Mouse (Mus musculus) hindbrain, embryonic 13.5 days (tissue): Measurements from ENCODE around the gene Slc7a6os. TPM values are rescaled to one million over a fixed set of nuclear protein-coding genes. Genes with fewer than 3 reads are reported as not detected.
A peak's percentile ranks its signal among the peaks of the same experiment; 100 is the strongest.

Experiments
- ATAC-seq: fragments of 200-750 bp; cut with Nextera tagmentation; 2 replicates; pipeline ENCODE4 v1.8.0; 2017; ENCODE audit warnings: moderate TSS enrichment; ENCODE audit not compliant: low FRiP score
- H3K27ac ChIP-seq: fragments of 300-500 bp; sonication (generic); 2 replicates; pipeline ENCODE4 v1.5.1; 2015; ENCODE audit warnings: inconsistent platforms, mild to moderate bottlenecking, moderate library complexity
- H3K27me3 ChIP-seq: fragments of 300-500 bp; sonication (generic); 2 replicates; pipeline ENCODE4 v1.6.1; 2015; ENCODE audit warnings: mild to moderate bottlenecking, inconsistent platforms
- H3K36me3 ChIP-seq: fragments of 300-500 bp; sonication (generic); 2 replicates; pipeline ENCODE4 v1.6.1; 2015; ENCODE audit warnings: mild to moderate bottlenecking, inconsistent platforms
- H3K4me1 ChIP-seq: fragments of 300-500 bp; sonication (generic); replicated peaks from 2 replicates; pipeline ENCODE4 v1.6.1; 2015; ENCODE audit warnings: inconsistent platforms
- H3K4me2 ChIP-seq: fragments of 300-500 bp; sonication (generic); 2 replicates; pipeline ENCODE4 v1.6.1; 2015; ENCODE audit warnings: inconsistent platforms, mild to moderate bottlenecking, moderate library complexity
- H3K4me3 ChIP-seq: fragments of 300-500 bp; sonication (generic); 2 replicates; pipeline ENCODE4 v1.5.1; 2015; ENCODE audit warnings: mild to moderate bottlenecking, inconsistent platforms
- H3K9ac ChIP-seq: fragments of 300-500 bp; sonication (generic); 2 replicates; pipeline ENCODE4 v1.6.1; 2015; ENCODE audit warnings: mild to moderate bottlenecking, inconsistent platforms
- H3K9me3 ChIP-seq: fragments of 300-500 bp; sonication (generic); 2 replicates; pipeline ENCODE4 v1.6.1; 2016; ENCODE audit warnings: inconsistent platforms
- WGBS: fragments of 180-500 bp; shearing (Covaris S2); methylation state at CpG from one replicate; pipeline ENCODE4 v1.1.7; 2015; 5-methylcytosine and 5-hydroxymethylcytosine counted together
- polyA plus RNA-seq: library from polyadenylated mRNA; unstranded; fragments of >200 nt; fragmentation: Nextera tagmentation; extraction: Ambion mirVana; gene quantifications from 2 replicates; pipeline ENCODE4 v1.2.1, GENCODE M21; 2015

Gene Slc7a6os
- polyA plus RNA-seq, result 39.2 and 42.0 TPM in 2 replicates

- H3K27ac ChIP-seq, result peak within 1 kb of the TSS; percentile 96
- no peaks in the 10 kb centered on the region for H3K9me3 ChIP-seq
- H3K4me1 ChIP-seq, result peaks cover 26% of the 10 kb centered on the region
- WGBS, result under 1% methylated on average over 52 of the region's 52 CpGs
- peak within 1 kb of the TSS; percentile 89 for H3K4me2 ChIP-seq
- peak; percentile 99 for ATAC-seq
- H3K9ac ChIP-seq, result peak within 1 kb of the TSS; percentile 96
- peaks cover 44% of the 10 kb centered on the region for H3K36me3 ChIP-seq
- no peaks in the 10 kb centered on the region for H3K27me3 ChIP-seq
- H3K4me3 ChIP-seq, result peak within 1 kb of the TSS; percentile 85
Measured at GRCm38 (mm10) chr8:106210821-106211345, at the start of gene Slc7a6os, which contains the start of gene Prmt7. Gene Slc7a6os, minus strand, starts transcription at chr8:106210935. Gene Prmt7, plus strand, starts transcription at chr8:106210936.

DNA sequence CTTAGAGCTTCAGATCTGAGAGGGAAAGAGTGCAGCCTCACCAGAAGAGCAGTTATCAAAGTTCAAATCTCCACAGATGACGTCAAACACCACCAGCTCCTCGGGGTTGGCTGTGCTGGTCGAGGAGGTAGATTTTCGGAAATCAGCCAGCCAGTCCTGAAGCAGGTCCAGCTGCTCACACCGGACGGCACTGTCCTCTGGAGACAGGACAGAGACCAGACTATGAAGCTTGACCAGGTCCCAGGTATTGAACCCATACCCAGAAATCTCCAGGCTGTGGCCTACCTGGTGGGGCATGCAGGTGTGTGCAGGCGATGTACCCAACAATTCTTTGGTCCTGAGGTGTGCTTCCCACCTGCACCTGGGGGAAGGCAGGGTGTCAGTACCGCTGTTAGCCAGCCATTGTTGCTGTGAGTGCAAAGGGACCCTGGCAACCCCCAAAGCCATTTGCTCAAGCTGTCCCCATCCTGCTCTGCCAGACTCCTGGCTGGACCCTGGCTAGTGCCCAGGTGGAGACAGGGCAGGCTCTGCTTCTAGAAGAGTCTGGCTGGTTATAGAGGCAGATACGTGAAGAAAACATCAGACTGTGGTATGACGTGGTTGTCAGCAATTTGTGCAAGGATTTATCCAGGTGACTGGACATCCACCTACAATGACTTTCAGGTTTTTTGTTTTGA, 49.0 kb upstream of the Slc7a6os start:
- 96% methylated on average over 10 of the region's 10 CpGs for WGBS
- no peaks in the 10 kb centered on the region for H3K9me3 ChIP-seq
- no peak overlapping the region for H3K9ac ChIP-seq
- H3K36me3 ChIP-seq, result peaks cover 73% of the 10 kb centered on the region
- H3K4me1 ChIP-seq, result peaks cover 40% of the 10 kb centered on the region
- H3K27ac ChIP-seq, result no peak overlapping the region
- no peaks in the 10 kb centered on the region for H3K27me3 ChIP-seq
- no peak overlapping the region for H3K4me2 ChIP-seq
- ATAC-seq, result no peak
- no peak overlapping the region for H3K4me3 ChIP-seq

DNA sequence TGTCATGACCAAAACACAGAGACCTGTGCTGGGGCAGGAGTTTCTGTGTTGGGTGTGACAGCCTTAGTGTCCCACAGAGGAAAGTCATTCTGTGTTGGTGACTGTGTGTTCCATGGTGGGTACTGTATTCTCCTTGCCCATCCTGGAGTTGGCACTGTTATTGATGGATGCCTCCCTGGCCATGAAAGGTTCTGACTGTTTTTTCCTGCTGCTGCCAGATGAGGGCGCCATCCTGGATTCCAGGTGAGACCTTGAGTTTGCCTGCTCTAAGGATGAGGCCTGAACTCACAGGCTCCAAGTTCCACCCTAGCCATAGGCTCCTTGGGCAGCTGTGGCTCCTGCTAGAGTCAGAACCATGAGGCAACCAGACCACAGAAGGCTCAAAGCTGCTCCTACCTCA, 47.4 kb upstream of the Slc7a6os start:
- H3K9me3 ChIP-seq, result no peaks in the 10 kb centered on the region
- no peak overlapping the region for H3K4me2 ChIP-seq
- H3K36me3 ChIP-seq, result peaks cover 80% of the 10 kb centered on the region
- peaks cover 26% of the 10 kb centered on the region for H3K4me1 ChIP-seq
- 26% methylated on average over 1 of the region's 1 CpGs for WGBS
- H3K27ac ChIP-seq, result no peak overlapping the region
- no peak overlapping the region for H3K9ac ChIP-seq
- no peak overlapping the region for H3K4me3 ChIP-seq
- H3K27me3 ChIP-seq, result no peaks in the 10 kb centered on the region
- no peak for ATAC-seq

DNA sequence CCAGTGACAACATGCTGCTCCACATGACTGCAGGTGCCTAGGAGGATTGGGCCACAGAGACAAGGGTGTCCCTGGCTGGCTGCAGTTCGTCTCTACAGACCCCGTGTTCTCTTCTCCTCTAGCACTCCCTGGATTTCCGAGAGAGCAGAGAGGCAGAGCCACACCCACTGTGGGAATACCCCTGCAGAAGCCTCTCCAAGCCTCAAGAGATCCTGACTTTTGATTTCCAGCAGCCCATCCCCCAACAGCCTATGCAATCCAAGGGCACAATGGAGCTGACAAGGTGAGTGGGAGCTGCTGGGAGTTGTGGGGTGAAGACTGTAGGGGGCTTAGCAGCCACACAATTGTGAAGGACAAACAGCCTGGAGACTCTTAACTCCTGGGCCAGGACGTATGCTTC, 39.5 kb upstream of the Slc7a6os start:
- peaks cover 95% of the 10 kb centered on the region for H3K36me3 ChIP-seq
- no peak overlapping the region for H3K4me2 ChIP-seq
- H3K9me3 ChIP-seq, result no peaks in the 10 kb centered on the region
- no peaks in the 10 kb centered on the region for H3K27me3 ChIP-seq
- peak overlapping the region; percentile 40 for H3K27ac ChIP-seq
- WGBS, result 54% methylated on average over 4 of the region's 4 CpGs
- peaks cover 10% of the 10 kb centered on the region; the same call in 1 of the 2 replicates for H3K4me1 ChIP-seq
- ATAC-seq, result no peak
- no peak overlapping the region for H3K9ac ChIP-seq
- H3K4me3 ChIP-seq, result no peak overlapping the region

GRCm38 (mm10) chr8:106237106-106237505, 26.4 kb upstream of the Slc7a6os start:
- Histone ChIP-seq H3K4me1 (no peaks in the 10 kb centered on the region), H3K27me3 (no peaks in the 10 kb centered on the region), H3K4me3 (no peak overlapping the region), H3K4me2 (no peak overlapping the region), H3K9ac (no peak overlapping the region), H3K36me3 (peaks cover 73% of the 10 kb centered on the region), H3K27ac (no peak overlapping the region), H3K9me3 (no peaks in the 10 kb centered on the region)
- no peak for ATAC-seq
- WGBS, result 92% methylated on average over 5 of the region's 5 CpGs

- Histone ChIP-seq H3K4me3 (no peak overlapping the region), H3K4me2 (no peak overlapping the region), H3K4me1 (no peaks in the 10 kb centered on the region), H3K27me3 (no peaks in the 10 kb centered on the region), H3K9me3 (no peaks in the 10 kb centered on the region), H3K36me3 (peaks cover 76% of the 10 kb centered on the region), H3K9ac (no peak overlapping the region), H3K27ac (no peak overlapping the region)
- WGBS, result 94% methylated on average over 17 of the region's 17 CpGs
- ATAC-seq, result no peak
Measured at GRCm38 (mm10) chr8:106234567-106235261, 24.0 kb upstream of the Slc7a6os start.

GRCm38 (mm10) chr8:106232751-106233150, 22.0 kb upstream of the Slc7a6os start:
- no peak overlapping the region for H3K4me2 ChIP-seq
- WGBS, result 80% methylated on average over 3 of the region's 3 CpGs
- H3K27me3 ChIP-seq, result no peaks in the 10 kb centered on the region
- H3K9ac ChIP-seq, result no peak overlapping the region
- H3K27ac ChIP-seq, result no peak overlapping the region
- ATAC-seq, result no peak
- no peaks in the 10 kb centered on the region for H3K9me3 ChIP-seq
- peaks cover 76% of the 10 kb centered on the region for H3K36me3 ChIP-seq
- no peak overlapping the region for H3K4me3 ChIP-seq
- no peaks in the 10 kb centered on the region for H3K4me1 ChIP-seq

DNA sequence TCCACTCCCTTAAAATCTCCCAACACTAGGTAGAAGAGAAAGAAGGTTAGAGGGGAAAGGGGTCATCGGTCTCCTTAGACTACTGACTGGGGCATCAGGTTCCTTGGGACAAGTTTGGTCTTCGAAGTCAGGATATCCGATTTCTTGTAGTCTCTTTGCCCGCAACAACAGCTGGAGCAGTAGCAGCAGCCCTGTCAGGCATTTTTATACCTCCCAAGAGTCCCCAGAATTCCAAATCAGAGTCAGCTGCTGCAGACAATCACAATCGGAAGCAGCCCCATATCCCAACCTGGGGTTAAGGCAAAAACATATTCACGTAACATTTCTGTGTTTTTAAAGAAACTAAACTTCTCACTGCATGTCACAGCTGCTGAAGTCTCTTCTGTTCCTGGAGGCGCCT, 20.8 kb upstream of the Slc7a6os start:
- Histone ChIP-seq H3K27ac (no peak overlapping the region), H3K36me3 (peaks cover 71% of the 10 kb centered on the region), H3K4me2 (no peak overlapping the region), H3K4me3 (no peak overlapping the region), H3K4me1 (no peaks in the 10 kb centered on the region), H3K9me3 (no peaks in the 10 kb centered on the region), H3K9ac (no peak overlapping the region), H3K27me3 (no peaks in the 10 kb centered on the region)
- 90% methylated on average over 7 of the region's 7 CpGs for WGBS
- ATAC-seq, result no peak

GRCm38 (mm10) chr8:106226589-106226988, 15.9 kb upstream of the Slc7a6os start:
- H3K4me1 ChIP-seq, result no peaks in the 10 kb centered on the region
- 49% methylated on average over 9 of the region's 9 CpGs for WGBS
- no peaks in the 10 kb centered on the region for H3K27me3 ChIP-seq
- peaks cover 75% of the 10 kb centered on the region for H3K36me3 ChIP-seq
- ATAC-seq, result no peak
- no peak overlapping the region for H3K4me3 ChIP-seq
- H3K9ac ChIP-seq, result no peak overlapping the region
- no peak overlapping the region for H3K27ac ChIP-seq
- no peaks in the 10 kb centered on the region for H3K9me3 ChIP-seq
- H3K4me2 ChIP-seq, result no peak overlapping the region

DNA sequence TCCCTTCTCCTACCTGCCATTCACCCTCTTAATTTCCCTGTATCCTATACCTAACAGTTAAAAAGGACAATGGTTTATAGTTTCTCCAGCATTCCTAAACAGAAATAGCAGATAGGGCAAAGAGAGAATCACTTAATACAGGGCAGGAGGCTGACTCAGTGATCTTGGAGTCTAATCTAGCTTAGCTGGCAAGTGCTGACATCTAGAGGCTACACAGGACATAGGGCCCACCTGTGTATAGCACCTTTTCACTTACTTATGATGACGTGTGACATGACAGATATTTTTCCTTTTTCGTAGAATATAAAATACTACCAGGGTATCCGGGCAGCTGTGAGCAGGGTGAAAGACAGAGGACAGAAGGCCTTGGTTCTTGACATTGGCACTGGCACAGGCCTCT, 8.9 kb upstream of the Slc7a6os start:
- no peak overlapping the region for H3K27ac ChIP-seq
- no peak for ATAC-seq
- H3K4me2 ChIP-seq, result no peak overlapping the region
- no peak overlapping the region for H3K4me3 ChIP-seq
- no peaks in the 10 kb centered on the region for H3K4me1 ChIP-seq
- H3K36me3 ChIP-seq, result peaks cover 82% of the 10 kb centered on the region
- H3K9ac ChIP-seq, result no peak overlapping the region
- 98% methylated on average over 3 of the region's 3 CpGs for WGBS
- H3K27me3 ChIP-seq, result no peaks in the 10 kb centered on the region
- H3K9me3 ChIP-seq, result no peaks in the 10 kb centered on the region

GRCm38 (mm10) chr8:106213959-106214358, 3.2 kb upstream of the Slc7a6os start:
- peaks cover 51% of the 10 kb centered on the region for H3K36me3 ChIP-seq
- no peak for ATAC-seq
- WGBS, result 97% methylated on average over 3 of the region's 3 CpGs
- no peak overlapping the region for H3K4me2 ChIP-seq
- no peak overlapping the region for H3K4me3 ChIP-seq
- no peak overlapping the region for H3K9ac ChIP-seq
- peaks cover 22% of the 10 kb centered on the region for H3K4me1 ChIP-seq
- no peaks in the 10 kb centered on the region for H3K27me3 ChIP-seq
- H3K9me3 ChIP-seq, result no peaks in the 10 kb centered on the region
- H3K27ac ChIP-seq, result no peak overlapping the region

DNA sequence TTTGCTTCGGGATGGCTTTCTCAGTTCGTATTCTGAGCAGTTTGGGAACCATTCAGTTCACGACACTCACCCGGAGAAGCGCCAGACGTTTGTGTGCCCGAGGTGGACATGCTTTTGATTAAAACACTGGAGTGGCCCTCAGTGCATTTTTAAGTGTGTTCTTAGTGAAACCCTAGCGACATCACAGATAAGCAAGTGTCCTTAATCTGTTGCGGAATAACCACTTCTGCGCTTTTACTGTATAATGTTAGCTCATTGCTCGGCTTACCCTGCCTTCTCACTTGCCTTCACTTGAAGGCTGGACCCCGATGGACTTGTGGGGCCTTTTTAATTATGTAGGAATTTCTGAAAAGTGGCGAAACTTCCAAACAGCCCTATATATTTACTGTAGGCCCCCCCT, 686 bp upstream of the Slc7a6os start:
- no peaks in the 10 kb centered on the region for H3K27me3 ChIP-seq
- H3K4me3 ChIP-seq, result peak overlapping the region; percentile 85
- H3K27ac ChIP-seq, result peak overlapping the region; percentile 96
- peak overlapping the region; percentile 96 for H3K9ac ChIP-seq
- peak overlapping the region; percentile 89 for H3K4me2 ChIP-seq
- ATAC-seq, result no peak
- peaks cover 26% of the 10 kb centered on the region for H3K4me1 ChIP-seq
- H3K9me3 ChIP-seq, result no peaks in the 10 kb centered on the region
- 8% methylated on average over 13 of the region's 13 CpGs for WGBS
- peaks cover 46% of the 10 kb centered on the region for H3K36me3 ChIP-seq
